Mouse (Mus musculus): ENCODE results near the gene Atp9a.

GRCm38 (mm10) chr2:168765696-168766537, 23.7 kb upstream of the Atp9a start:
- TF ChIP-seq MYC (IDR thresholded peaks at IDR 0.05; ENCODE audit: low read depth, low read length) = no peak
- no peak for TF ChIP-seq GABPA (IDR thresholded peaks at IDR 0.05; ENCODE audit: low read depth, low read length)
- no peak for TF ChIP-seq CHD2 (IDR thresholded peaks at IDR 0.05; ENCODE audit: low read length)
- no peak for TF ChIP-seq UBTF (IDR thresholded peaks at IDR 0.05; ENCODE audit: borderline replicate concordance, insufficient read depth, low read depth, low read length)
- TF ChIP-seq MAZ (IDR thresholded peaks at IDR 0.05; ENCODE audit: low read depth, low read length) = no peak

Data from MEL (cell line).